Mouse (Mus musculus): Measurements from ENCODE around the gene Prkg1.

Gene Prkg1

DNA sequence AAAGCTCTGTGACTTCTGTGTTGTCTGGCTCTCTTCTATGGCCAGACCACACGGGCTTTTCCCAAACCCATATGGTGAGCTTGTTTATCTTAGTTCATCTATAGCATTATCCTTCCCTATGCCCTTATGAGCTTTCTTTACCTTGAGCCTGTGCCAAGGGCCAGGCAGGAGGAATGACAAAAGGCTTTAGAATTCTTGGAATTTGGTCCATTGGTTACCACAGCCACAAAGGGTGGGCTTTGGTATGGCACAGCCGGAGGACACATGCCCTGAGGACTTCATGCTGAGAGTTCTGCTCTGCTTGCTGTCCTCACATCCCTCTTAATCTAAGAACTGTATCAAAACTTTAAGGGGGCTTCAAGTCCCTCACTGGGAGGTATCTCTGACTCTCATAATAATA is 628.5 kb downstream of the Prkg1 start:
- no peak for DNase-seq

DNA sequence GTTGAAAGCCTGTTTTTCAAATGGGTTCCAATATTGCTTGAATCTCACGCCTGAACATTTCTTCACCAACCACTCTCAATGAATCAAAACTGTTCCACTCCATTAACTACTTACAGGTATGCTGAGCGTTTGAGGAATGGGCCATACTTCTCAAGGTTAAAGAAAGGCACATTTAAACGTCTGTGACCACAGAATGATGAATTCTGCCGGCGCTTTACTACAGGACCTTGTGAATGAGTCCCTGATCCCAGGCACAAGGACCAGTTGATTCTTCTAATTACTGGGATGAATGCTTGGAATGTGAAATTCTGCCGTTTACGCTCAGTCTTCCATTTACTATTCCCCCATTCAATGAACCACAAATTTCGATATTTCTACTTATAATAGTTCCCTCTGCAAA is 632.2 kb downstream of the Prkg1 start:
- DNase-seq: no peak

- DNase-seq: no peak
Measured at GRCm38 (mm10) chr19:31124628-31125027, 640.2 kb downstream of the Prkg1 start.

DNA sequence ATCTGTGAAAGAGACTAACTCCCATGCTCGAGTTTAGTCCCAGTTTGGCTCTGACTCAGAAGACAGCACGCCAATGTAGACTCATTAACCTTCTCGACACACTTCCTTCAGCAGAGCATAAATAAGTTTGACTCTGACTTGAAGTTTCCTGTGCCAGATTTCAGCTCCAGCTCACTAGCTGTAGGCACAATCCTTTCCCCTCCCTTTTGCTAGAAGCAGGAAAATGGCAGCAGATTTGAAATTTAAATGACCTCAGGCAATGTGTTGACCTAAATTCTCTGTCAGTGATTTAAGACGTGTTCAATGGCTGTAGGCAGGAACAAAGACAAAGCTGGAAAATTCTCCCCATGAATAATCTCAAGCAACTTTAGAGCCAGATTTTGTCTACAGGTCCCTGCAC is 650.1 kb downstream of the Prkg1 start:
- no peak for DNase-seq

DNA sequence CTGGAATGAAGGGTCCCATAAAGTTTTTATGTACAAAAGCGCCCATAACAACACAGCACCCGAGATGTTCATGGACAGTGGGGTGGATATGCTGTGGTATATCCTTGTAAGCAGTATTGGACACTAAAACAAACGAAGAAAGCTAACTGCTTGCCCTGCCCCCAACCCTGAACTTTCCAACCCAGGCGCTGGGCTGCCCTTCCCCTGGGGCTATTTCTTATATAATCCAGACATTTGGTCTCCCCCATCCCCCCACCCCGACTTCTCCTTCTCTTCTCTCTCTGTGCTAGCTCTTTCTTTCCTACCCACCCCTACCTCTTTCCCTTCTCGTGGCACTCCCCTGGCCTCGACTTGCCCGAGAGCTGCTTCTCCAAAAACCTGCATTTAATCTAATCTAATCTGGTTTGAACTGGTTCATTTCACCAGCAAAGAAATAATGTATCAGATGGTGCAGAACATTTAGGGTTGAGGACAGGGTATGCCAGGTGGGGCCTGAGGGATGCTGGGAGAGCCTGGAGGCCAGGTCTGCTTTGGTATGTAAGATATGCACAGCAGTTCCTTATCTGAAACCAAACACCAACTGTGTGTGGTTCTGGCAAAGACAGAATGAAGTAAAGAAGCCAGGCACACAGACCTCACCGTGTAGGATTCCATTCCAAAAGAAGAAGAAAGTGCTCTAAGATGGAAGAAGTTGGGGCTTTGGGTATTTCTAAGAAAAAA is 657.8 kb downstream of the Prkg1 start:
- DNase-seq: no peak

- DNase-seq: no peak
Measured at GRCm38 (mm10) chr19:31106036-31106435, 658.8 kb downstream of the Prkg1 start.

- no peak for DNase-seq
Measured at GRCm38 (mm10) chr19:31104764-31105163, 660.1 kb downstream of the Prkg1 start.

DNA sequence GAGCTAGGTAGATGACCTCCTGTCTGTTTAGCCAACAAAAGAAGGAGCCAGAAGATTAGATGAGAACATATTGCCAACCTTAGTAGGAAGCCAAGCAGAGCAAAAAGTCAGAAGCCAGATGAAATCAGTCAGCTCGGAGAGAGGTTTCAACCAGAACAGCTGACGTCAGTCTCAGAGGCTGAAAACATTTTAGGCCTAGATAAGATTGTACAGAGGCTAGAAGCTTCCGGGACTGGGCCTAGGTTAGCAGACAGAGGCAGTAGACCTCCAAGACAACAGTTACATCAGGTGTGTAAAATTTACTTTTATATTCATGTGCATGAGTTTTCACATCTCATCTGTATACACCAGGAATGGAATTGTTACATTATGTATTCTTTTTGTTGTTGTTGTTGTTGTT is 665.5 kb downstream of the Prkg1 start:
- DNase-seq: no peak

- DNase-seq: no peak
Measured at GRCm38 (mm10) chr19:31097857-31098256, 667.0 kb downstream of the Prkg1 start.

DNA sequence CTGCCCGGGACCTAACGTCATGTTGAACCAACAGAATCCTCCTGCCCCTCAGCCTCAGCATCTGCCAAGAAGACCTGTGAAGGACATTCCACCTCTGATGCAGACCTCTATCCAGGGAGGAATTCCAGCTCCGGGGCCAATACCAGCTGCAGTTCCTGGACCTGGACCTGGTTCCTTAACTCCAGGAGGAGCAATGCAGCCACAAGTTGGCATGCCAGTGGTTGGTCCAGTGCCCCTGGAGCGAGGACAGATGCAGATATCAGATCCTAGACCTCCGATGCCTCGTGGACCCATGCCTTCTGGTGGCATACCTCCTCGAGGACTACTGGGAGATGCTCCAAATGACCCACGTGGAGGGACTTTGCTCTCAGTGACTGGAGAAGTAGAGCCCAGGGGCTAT is 681.1 kb downstream of the Prkg1 start:
- peak; percentile 64 for DNase-seq

- DNase-seq: peak; percentile 99
Measured at GRCm38 (mm10) chr19:31082662-31083429, 682.0 kb downstream of the Prkg1 start, which contains the start of gene Cstf2t. TSS of gene Cstf2t (plus strand) at chr19:31082837.

DNA sequence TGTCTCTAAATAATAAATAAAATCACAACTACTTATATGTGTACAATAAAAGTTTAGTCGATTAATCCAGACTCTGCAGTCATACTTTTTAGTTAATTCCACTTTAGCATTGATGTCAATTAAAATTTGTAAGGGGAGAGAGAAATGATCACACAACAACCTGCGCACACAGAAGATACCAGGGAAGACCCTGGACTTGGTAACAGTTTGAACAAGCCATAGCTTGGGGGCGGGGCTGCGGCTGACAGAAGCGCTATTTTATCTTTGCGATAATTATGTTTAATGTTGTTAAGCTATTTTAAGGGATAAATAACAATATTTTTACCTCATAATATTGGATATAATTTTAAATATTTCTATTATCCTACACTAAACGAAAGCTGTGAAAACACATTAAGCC is 682.6 kb downstream of the Prkg1 start:
- no peak for DNase-seq

DNA sequence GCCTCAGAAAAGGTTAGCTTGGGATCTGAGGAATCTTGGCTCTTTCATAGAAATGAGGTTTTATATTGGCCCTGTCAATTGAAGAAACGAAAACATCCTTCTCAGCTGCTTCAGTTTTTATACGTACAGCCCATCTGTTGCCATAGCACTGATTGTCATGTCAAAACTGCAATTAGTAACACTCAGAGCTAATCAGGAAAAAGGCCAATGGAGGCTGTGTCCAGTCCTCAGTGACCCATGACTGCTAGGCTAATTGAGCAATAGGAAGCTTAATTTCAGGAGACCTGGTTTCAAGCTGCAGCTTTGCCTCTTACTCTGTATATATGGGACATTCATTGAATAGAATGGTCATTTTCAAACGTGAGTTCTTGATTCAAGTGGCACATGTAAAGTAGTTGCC is 686.6 kb downstream of the Prkg1 start:
- DNase-seq: no peak

GRCm38 (mm10) chr19:31076106-31076505 is 688.7 kb downstream of the Prkg1 start:
- DNase-seq: no peak

GRCm38 (mm10) chr19:31074717-31075063 is 690.1 kb downstream of the Prkg1 start:
- no peak for DNase-seq

- no peak for DNase-seq
Measured at GRCm38 (mm10) chr19:31073959-31074716, 690.7 kb downstream of the Prkg1 start.

GRCm38 (mm10) chr19:31065206-31065781 is 699.5 kb downstream of the Prkg1 start:
- no peak for DNase-seq

DNA sequence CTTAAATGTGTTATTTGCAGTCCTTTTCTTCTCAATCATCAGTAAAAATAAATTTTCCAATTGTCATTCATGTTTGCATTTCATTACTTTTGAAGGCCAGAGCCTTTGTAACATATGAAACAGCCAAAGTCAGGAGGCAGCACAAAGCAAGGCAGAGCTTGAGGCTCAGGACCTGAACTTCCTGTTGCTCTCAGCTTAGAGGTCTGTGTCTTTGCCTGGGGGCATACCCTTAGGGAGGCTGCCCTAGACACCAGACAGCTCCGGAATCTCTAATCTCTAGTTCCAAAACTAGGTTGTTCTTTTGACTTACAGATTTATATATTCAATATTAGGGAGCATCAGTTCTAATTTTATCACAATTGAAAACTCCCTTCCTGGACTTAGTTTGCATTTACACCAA is 700.1 kb downstream of the Prkg1 start:
- DNase-seq: no peak

GRCm38 (mm10) chr19:31046601-31047000 is 718.2 kb downstream of the Prkg1 start:
- no peak for DNase-seq

DNA sequence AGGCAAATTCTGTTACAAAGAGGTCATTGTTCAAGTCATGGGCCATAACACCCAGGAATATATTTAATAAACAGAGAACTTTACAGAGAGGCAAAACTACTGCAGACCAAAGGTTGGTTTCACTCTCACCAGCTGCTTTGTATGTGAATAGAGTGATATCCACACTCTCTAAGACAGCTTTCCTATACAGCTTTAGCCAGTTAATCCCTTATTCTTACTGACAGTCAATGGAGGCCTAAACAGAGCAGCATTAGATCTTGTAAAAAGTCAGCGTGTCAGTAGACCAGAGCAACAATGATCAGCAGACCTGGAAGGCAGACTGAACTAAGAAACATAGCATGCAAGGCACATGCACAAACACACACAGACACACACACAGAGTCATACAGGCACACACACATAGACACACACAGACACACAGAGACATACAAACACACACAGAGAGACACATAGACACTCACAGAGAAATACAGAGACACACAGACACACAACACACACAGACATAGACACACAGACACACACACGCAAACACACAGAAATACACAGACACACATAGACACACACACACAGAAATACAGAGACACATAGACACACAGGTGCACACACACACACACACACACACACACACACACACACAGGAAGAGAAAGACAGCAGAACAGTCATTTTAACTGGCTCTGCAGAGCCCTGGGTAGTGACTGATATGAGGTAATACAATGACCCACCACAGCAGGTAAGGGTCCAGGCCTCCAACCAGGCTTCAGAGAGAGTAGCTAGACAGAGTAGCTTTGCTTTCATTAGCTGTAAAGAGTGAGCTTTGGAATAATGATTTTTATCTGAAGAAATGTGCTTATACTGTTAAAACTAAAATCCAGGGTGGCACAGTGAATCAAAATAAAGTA is 723.6 kb downstream of the Prkg1 start:
- no peak for DNase-seq

GRCm38 (mm10) chr19:31038951-31039350 is 725.9 kb downstream of the Prkg1 start:
- no peak for DNase-seq

DNA sequence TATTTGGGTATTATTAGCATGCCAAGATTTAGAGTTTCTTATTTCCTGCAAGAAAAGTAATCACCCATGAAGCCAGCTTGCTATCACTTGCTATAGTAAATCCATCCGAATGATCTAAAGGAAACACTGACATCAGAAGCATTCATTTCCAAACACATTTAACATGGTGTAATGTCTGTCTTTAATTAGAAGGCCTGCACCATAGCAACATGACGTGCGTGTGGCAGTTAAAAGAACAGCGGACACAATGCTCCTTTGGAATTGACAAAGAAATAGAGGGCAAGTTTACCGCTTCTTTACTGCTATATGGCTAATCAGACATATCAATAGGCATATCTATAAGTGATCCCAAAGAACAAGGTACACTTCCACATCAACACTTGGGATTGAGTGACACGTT is 733.2 kb downstream of the Prkg1 start:
- no peak for DNase-seq

Data from cerebellum, adult 9-11 months (tissue).